Mouse (Mus musculus) gastrocnemius, postnatal 14 days (tissue): Measurements from ENCODE around the gene Il1f6. TPM values are rescaled to one million over a fixed set of nuclear protein-coding genes. Genes with fewer than 3 reads are reported as not detected.
A peak's percentile ranks its signal among the peaks of the same experiment; 100 is the strongest.
"Not testable (repeated sequence)": the region's sequence is repeated elsewhere in the genome, so short reads cannot be mapped to it uniquely, and the experiment has no call there.

Experiments used
- DNase-seq: peaks from one replicate; pipeline ENCODE4 v3.0.0; 2021; ENCODE audit warnings: mixed read lengths
- intact Hi-C: fragments of 180-260 bp; cut with DNase I; formaldehyde crosslinking; loops from one replicate; pipeline ENCODE4 v1.15.1; 2025; ENCODE audit warnings: low total_unique reads
- long read RNA-seq, 2 experiments: library from polyadenylated mRNA; stranded (forward); transcript quantifications; one replicate each; pipeline ENCODE4 v2.0.0; 2021
- total RNA-seq, 2 experiments: library from RNA; stranded (reverse); gene quantifications; 2 replicates each; pipeline ENCODE4 v1.2.3; 2021

Gene Il1f6
- not detected for total RNA-seq
- long read RNA-seq, experiment 1, result 0 reads
- long read RNA-seq, experiment 2, result 0 reads

- intact Hi-C loops, result no loop called here
- no peak for DNase-seq
Measured at GRCm38 (mm10) chr2:24215118-24215517, at the start of gene Il1f6. TSS of gene Il1f6 (plus strand) at chr2:24215418.

- peak; percentile 16 for DNase-seq
- intact Hi-C loops, result not testable (repeated sequence)
Measured at GRCm38 (mm10) chr2:24181683-24182331, 33.4 kb upstream of the Il1f6 start.

- DNase-seq, intact Hi-C loops: not testable (repeated sequence)
Measured at GRCm38 (mm10) chr2:24182423-24183147, 32.6 kb upstream of the Il1f6 start.

DNA sequence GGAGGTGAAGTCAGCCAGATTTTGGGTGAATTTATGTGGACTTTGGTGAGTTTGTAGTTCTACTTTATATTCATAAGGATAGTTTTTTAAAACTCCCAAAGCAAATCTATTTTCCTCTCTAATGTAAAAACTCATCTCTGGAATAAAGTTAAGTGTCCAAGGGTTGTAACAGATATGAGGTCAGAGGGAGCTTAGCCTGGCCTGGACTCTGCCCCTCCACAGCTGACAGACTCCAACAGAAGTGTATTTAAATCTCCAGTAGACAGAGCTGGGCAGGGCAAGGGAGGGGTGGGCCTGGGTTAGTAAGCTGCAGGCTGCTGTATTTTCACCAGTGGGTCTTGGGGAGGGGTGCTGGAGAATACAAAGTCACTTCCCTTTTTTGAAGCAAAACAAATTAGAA lies 31.1 kb upstream of the Il1f6 start:
- intact Hi-C loops, DNase-seq: not testable (repeated sequence)

DNA sequence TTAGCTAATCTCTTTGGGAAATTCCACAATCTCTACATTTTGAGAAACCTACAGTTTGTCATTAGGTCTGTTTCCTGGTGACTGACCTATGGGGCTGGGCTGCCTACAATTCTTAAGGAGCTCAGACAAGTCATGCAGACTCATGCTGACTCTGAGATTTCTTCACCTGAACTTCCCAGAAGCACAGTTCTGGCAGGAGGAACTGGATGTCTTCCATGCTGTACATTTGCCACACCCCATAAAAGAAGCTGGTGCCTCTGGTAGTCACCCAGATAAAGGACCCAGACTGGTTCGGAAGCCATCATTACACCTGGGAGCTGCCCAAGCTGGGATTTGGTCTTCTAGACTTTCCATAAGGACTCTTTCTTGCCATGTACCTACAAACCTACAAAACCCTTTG lies 29.0 kb upstream of the Il1f6 start, which contains the start of gene Il1f9:
Gene Il1f9, plus strand, starts transcription at position 301 of the 400 bp plus-strand sequence.
- intact Hi-C loops, result no loop called here
- no peak for DNase-seq

- intact Hi-C loops, result no loop called here
Measured at GRCm38 (mm10) chr2:24187585-24187984, 27.6 kb upstream of the Il1f6 start.

GRCm38 (mm10) chr2:24188189-24188588 lies 27.0 kb upstream of the Il1f6 start:
- DNase-seq, result no peak
- intact Hi-C loops, result no loop called here

More at GRCm38 (mm10) chr2:24187585-24187984, 27.6 kb upstream of the Il1f6 start:
- DNase-seq, result no peak

- DNase-seq, result no peak
- intact Hi-C loops, result no loop called here
Measured at GRCm38 (mm10) chr2:24227191-24227590, 12.0 kb downstream of the Il1f6 start.

GRCm38 (mm10) chr2:24267503-24267902 lies 52.3 kb downstream of the Il1f6 start:
- no peak for DNase-seq
- intact Hi-C loops, result no loop called here

GRCm38 (mm10) chr2:24273619-24274018 lies 58.4 kb downstream of the Il1f6 start:
- DNase-seq, result no peak
- intact Hi-C loops, result no loop called here

DNA sequence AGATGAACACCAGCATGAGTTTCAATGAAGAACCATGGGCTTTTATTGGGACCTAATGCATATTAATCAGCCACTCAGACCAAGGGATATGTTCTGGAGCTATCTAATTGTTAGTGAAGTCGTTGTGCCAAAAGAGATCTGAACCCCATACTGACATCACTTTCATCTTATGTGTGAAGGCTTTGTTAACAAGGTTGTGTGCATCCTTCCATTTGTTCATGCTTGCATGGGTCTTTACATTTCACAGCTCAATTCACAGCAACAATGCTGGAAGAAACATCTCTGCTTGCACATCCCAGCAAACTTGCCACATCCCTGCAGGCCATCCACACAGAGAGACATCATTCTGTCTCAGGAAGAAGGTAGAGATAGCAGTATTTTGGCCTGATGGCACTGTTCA lies 59.9 kb downstream of the Il1f6 start:
- intact Hi-C loops, result no loop called here

More for the DNA sequence above, 59.9 kb downstream of the Il1f6 start:
- no peak for DNase-seq

Other genes with a start within 250 kb of the Il1f6 start
- gene Hnmt, start 166.0 kb upstream of the Il1f6 start, total RNA-seq, result 1 to 10 TPM; 2.8 to 3.3 TPM
- gene Tbpl2, start 118.8 kb upstream of the Il1f6 start, total RNA-seq, result not detected
- gene Il1f8, start 62.3 kb upstream of the Il1f6 start, total RNA-seq, result not detected
- gene Il1f9, start 28.9 kb upstream of the Il1f6 start, total RNA-seq, result not detected
- gene Il1f5, start 61.5 kb downstream of the Il1f6 start, total RNA-seq, result not detected
- gene Il1f10, start 75.8 kb downstream of the Il1f6 start, total RNA-seq, result not detected
- gene Il1rn, start 121.4 kb downstream of the Il1f6 start, total RNA-seq, result not detected
- under 1 TPM; 0.35 to 0.60 TPM for gene Psd4, start 152.2 kb downstream of the Il1f6 start, total RNA-seq